Mouse (Mus musculus): ENCODE data around the gene Tmem235. TPM values are rescaled to one million over a fixed set of nuclear protein-coding genes. Genes with fewer than 3 reads are reported as not detected.
"Not testable (repeated sequence)": the region's sequence is repeated elsewhere in the genome, so short reads cannot be mapped to it uniquely, and the experiment has no call there.

Gene Tmem235
- total RNA-seq, 2 experiments from 2014 or later: not detected

DNA sequence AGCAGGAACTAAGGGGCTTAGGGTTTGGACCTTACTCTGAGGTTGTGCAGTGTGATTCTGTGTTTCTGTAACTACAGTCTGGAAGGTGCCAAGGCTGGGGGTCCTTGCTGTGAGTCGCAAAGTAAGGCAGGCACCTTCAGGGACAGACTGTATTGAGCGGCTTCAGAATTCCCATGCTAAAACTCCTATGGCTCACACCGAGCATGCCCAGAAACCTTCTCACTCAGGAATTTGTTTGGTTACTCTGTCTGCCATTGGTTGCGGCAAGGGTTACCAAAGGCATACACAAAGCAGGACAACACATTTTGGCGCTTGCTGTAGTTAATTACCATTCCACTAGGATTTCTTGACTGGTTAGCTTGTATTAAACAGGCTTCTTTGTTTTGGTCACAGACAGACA, 34.4 kb upstream of the Tmem235 start:
- peak overlapping the region; percentile 28; the same call in 1 of the 2 replicates for H3K4me3 ChIP-seq
- no peak for TF ChIP-seq CTCF (conservative IDR thresholded peaks at IDR 0.05)
- no peak overlapping the region for H3K27ac ChIP-seq

DNA sequence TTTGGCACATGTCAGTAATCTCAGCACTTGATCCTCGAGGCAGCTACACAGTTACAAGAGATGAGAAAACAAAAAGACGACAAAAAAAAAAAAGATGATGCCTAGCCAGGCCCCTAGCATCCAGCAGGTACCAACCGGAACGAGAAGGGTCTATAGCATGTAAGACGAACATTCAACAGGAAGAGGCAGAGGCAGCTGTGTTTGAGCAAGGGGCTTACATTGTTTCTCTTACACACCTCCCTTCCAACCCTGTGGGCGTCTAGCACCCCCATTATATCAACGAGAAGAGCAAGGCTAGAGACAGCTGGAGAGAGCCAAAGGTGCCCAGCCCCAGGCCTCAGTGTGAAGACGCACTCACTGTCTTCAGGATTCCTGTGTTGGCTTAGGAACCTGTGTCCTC, 33.6 kb upstream of the Tmem235 start:
- no peak overlapping the region for H3K27ac ChIP-seq
- TF ChIP-seq CTCF (conservative IDR thresholded peaks at IDR 0.05): no peak
- DNase-seq (ENCODE audit: low spot score in 2 of 2): no peak
- H3K4me3 ChIP-seq: no peak overlapping the region

More for the DNA sequence above, 34.4 kb upstream of the Tmem235 start:
- no peak for DNase-seq (ENCODE audit: low spot score in 2 of 2)

GRCm38 (mm10) chr11:117827386-117827785, 33.2 kb upstream of the Tmem235 start:
- no peak for TF ChIP-seq CTCF (conservative IDR thresholded peaks at IDR 0.05)
- Histone ChIP-seq H3K4me3 (no peak overlapping the region), H3K27ac (no peak overlapping the region)
- no peak for DNase-seq (ENCODE audit: low spot score in 2 of 2)

GRCm38 (mm10) chr11:117828149-117828887, 32.2 kb upstream of the Tmem235 start:
- Histone ChIP-seq H3K4me3 (no peak overlapping the region), H3K27ac (peak overlapping the region; percentile 47)
- no peak for TF ChIP-seq CTCF (conservative IDR thresholded peaks at IDR 0.05)
- no peak for DNase-seq (ENCODE audit: low spot score in 2 of 2)

- no peak for TF ChIP-seq CTCF (conservative IDR thresholded peaks at IDR 0.05)
- DNase-seq (ENCODE audit: low spot score in 2 of 2): no peak
- Histone ChIP-seq H3K27ac (peak overlapping the region; percentile 47), H3K4me3 (no peak overlapping the region)
Measured at GRCm38 (mm10) chr11:117828888-117829604, 31.5 kb upstream of the Tmem235 start.

DNA sequence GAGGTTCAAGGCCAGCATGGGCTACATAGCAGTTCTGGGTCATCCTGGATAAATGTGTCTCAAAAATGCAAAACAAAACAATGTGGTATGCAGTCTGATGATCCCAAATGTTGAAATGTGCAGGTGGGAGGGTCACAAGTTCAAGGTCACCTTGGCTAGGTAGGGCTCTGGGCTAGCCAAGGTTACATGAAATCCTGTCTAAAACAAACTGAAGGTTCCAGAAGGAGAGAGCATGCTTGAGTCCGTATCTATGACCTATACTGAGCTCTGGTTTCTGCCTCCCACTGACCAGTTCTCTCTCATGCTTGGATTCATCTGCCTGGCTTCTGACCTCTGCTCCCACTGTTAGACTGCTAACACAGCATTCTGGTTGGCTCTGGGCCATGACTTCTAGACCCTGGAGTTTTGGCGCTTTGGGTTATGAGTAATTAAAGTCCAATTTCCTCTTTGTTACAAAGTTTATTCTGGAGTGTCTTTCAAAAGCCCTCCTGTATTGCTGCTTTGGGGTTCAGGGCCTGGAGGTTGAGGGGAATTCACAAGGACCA, 30.8 kb upstream of the Tmem235 start:
- no peak for DNase-seq (ENCODE audit: low spot score in 2 of 2)
- TF ChIP-seq CTCF (conservative IDR thresholded peaks at IDR 0.05): no peak
- H3K27ac ChIP-seq: peak overlapping the region; percentile 47; the same call in 1 of the 2 replicates
- H3K4me3 ChIP-seq: no peak overlapping the region

GRCm38 (mm10) chr11:117830401-117830800, 30.2 kb upstream of the Tmem235 start:
- H3K4me3 ChIP-seq: no peak overlapping the region
- DNase-seq (ENCODE audit: low spot score in 2 of 2): no peak
- H3K27ac ChIP-seq: no peak overlapping the region
- no peak for TF ChIP-seq CTCF (conservative IDR thresholded peaks at IDR 0.05)

- Histone ChIP-seq H3K27ac (no peak overlapping the region), H3K4me3 (peak overlapping the region; percentile 49)
- DNase-seq (ENCODE audit: low spot score in 2 of 2): peak; percentile 44 to 69
- TF ChIP-seq CTCF (conservative IDR thresholded peaks at IDR 0.05): peak; percentile 81
Measured at GRCm38 (mm10) chr11:117832086-117832969, 28.2 kb upstream of the Tmem235 start.

DNA sequence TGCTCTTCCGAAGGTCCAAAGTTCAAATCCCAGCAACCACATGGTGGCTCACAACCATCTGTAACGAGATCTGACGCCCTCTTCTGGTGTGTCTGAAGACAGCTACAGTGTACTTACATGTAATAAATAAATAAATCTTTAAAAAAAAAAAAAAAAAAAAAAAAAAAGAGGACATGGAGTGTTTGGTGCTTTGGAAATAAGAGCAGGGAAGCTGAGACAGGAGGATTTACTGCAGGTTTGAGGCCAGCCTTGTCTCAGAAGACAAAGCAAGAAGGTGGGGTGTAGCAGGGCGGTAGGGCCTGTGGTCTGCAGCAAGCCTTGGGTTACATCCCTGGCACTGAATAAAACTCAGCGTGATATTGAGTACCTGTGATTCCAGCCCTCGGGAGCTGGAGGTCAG, 27.0 kb upstream of the Tmem235 start:
- H3K4me3 ChIP-seq; H3K27ac ChIP-seq; DNase-seq (ENCODE audit: low spot score in 2 of 2): not testable (repeated sequence)

DNA sequence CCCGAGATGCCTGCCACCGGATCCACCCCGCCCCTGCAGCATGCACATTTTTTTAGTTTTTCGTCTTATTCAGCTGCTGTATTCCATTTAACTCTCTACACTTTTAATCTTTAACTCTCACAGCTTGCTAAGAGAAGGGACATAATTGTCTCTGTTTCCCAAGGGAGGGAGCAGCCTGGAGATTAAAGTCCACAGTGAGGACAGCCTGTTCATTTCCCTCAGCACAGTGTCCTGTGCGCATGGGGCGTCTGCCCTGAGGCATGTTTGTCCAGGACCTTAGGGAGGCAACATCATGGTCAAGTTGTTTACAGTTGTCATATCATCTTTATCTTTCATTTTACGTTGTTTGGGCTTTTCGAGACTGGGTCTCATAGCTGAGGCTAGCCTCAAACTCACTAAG, 26.5 kb upstream of the Tmem235 start:
- Histone ChIP-seq H3K4me3 (no peak overlapping the region), H3K27ac (no peak overlapping the region)
- DNase-seq (ENCODE audit: low spot score in 2 of 2): no peak
- TF ChIP-seq CTCF (conservative IDR thresholded peaks at IDR 0.05): no peak

GRCm38 (mm10) chr11:117836306-117836705, 24.2 kb upstream of the Tmem235 start:
- DNase-seq (ENCODE audit: low spot score in 2 of 2): peak; percentile 45 to 53
- H3K27ac ChIP-seq: no peak overlapping the region
- H3K4me3 ChIP-seq: peak overlapping the region; percentile 24; the same call in 1 of the 2 replicates
- TF ChIP-seq CTCF (conservative IDR thresholded peaks at IDR 0.05): no peak

DNA sequence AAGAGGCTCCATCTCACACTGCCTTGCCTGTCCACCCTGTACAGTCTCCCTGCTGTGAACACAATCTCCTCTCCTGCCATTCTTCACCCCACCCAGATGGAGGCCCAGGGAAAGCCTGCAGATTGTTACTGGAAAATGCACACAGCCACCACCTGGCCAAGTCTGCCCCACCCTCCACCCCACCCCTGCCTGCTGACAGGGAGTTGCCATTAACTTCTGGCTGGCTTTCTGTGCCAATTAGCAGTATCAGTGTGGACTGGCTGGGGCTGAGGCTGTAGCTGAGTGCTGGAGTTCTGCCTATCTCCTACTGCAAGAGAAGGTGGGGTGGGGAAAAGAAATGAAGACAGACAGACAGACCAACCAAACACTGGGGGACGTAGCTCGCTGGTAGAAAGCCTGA, 22.0 kb upstream of the Tmem235 start:
- Histone ChIP-seq H3K27ac (no peak overlapping the region), H3K4me3 (no peak overlapping the region)
- no peak for DNase-seq (ENCODE audit: low spot score in 2 of 2)
- TF ChIP-seq CTCF (conservative IDR thresholded peaks at IDR 0.05): no peak

Measured in layer of hippocampus, adult 2 months (tissue).